Mouse (Mus musculus) kidney, postnatal 0 days (tissue): ENCODE data around the gene Nudt16. TPM values are rescaled to one million over a fixed set of nuclear protein-coding genes. Genes with fewer than 3 reads are reported as not detected.

Experiments
- ATAC-seq: fragments of 200-750 bp; cut with Nextera tagmentation; replicated peaks from 2 replicates; pipeline ENCODE4 v1.8.0; 2017; ENCODE audit warnings: low read depth, moderate number of reproducible peaks, moderate TSS enrichment, moderate library complexity; ENCODE audit not compliant: low FRiP score
- DNase-seq: peaks from one replicate; pipeline ENCODE4 v3.0.0-alpha.2; 2016; ENCODE audit warnings: low spot score
- H3K27ac ChIP-seq: fragments of 300-500 bp; sonication (generic); 2 replicates; pipeline ENCODE4 v1.5.1; 2014; ENCODE audit warnings: mild to moderate bottlenecking
- H3K27me3 ChIP-seq: fragments of 300-500 bp; sonication (generic); 2 replicates; pipeline ENCODE4 v1.6.1; 2014; ENCODE audit warnings: low read length, mixed read lengths; ENCODE audit not compliant: insufficient read depth
- H3K36me3 ChIP-seq: fragments of 300-500 bp; sonication (generic); 2 replicates; pipeline ENCODE4 v1.6.1; 2014; ENCODE audit warnings: low read length, mixed read lengths; ENCODE audit not compliant: insufficient read depth
- H3K4me1 ChIP-seq: fragments of 300-500 bp; sonication (generic); replicated peaks from 2 replicates; pipeline ENCODE4 v1.6.1; 2014; ENCODE audit warnings: antibody characterized with exemption, low read length, mixed read lengths; ENCODE audit not compliant: insufficient read depth
- H3K4me2 ChIP-seq: fragments of 300-500 bp; sonication (generic); 2 replicates; pipeline ENCODE4 v1.6.1; 2014; ENCODE audit warnings: mild to moderate bottlenecking, low read length, moderate library complexity, mixed read lengths
- H3K4me3 ChIP-seq: fragments of 300-500 bp; sonication (generic); replicated peaks from 2 replicates; pipeline ENCODE4 v1.5.1; 2014; ENCODE audit warnings: low read depth, low read length
- H3K9ac ChIP-seq: fragments of 300-500 bp; sonication (generic); 2 replicates; pipeline ENCODE4 v1.6.1; 2014; ENCODE audit warnings: low read depth, low read length
- H3K9me3 ChIP-seq: fragments of 300-500 bp; sonication (generic); replicated peaks from 2 replicates; pipeline ENCODE4 v1.6.1; 2016; ENCODE audit warnings: low read length, inconsistent platforms, mixed read lengths
- CTCF ChIP-seq: IDR thresholded peaks from 2 replicates; pipeline ENCODE4 v1.5.1; 2016; ENCODE audit warnings: antibody characterized with exemption, low read depth, mild to moderate bottlenecking, moderate library complexity
- WGBS: fragments of 180-500 bp; shearing (Covaris S2); extraction: QIAGEN DNeasy Blood & Tissue Kit; methylation state at CpG from one replicate; pipeline ENCODE4 v1.1.7; 2014; 5-methylcytosine and 5-hydroxymethylcytosine counted together
- polyA plus RNA-seq: library from polyadenylated mRNA; unstranded; fragments of >200 nt; fragmentation: Nextera tagmentation; extraction: Ambion mirVana; gene quantifications from 2 replicates; pipeline ENCODE4 v1.2.1, GENCODE M21; 2015

The Nudt16 gene
- polyA plus RNA-seq, 1 experiment from 2014 or later: 14.1 TPM

DNA sequence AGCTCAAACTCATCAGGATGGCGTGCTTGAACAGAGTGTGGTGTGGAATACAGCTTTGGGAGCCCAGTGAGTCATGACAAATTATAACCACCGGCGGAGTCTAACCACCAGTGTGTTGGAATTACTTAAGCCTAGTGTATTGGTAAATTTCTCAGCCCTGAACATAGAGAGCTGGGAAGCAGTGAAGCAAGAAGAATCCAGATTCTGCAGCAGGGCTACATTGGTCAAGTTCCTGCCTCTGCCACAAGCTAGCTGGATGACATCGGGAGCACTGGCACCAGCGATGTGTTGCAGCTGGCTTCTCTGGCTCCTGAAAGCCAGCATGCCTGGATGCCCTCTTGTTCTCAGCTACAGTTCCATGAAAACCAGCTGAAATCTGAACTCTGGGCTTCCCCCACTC is 27.7 kb downstream of the Nudt16 start:
- peak; percentile 4 for DNase-seq
- Histone ChIP-seq H3K4me3 (no peak overlapping the region), H3K4me1 (no peaks in the 10 kb centered on the region), H3K9ac (no peak overlapping the region), H3K36me3 (no peaks in the 10 kb centered on the region), H3K27ac (no peak overlapping the region), H3K9me3 (no peaks in the 10 kb centered on the region), H3K27me3 (no peaks in the 10 kb centered on the region), H3K4me2 (no peak overlapping the region)
- WGBS: 39% methylated on average over 5 of the region's 5 CpGs
- ATAC-seq: 0 out of 2 replicates have a peak, but pooled peaks have one; percentile 52
- TF ChIP-seq CTCF: no peak

GRCm38 (mm10) chr9:105101911-105102310 is 29.7 kb downstream of the Nudt16 start:
- DNase-seq (no peak), ATAC-seq (no peak)
- no peak overlapping the region for H3K4me3 ChIP-seq
- H3K4me2 ChIP-seq: no peak overlapping the region
- no peak overlapping the region for H3K27ac ChIP-seq
- no peaks in the 10 kb centered on the region for H3K9me3 ChIP-seq
- H3K36me3 ChIP-seq: no peaks in the 10 kb centered on the region
- 60% methylated on average over 1 of the region's 1 CpGs for WGBS
- no peak for TF ChIP-seq CTCF
- no peak overlapping the region for H3K9ac ChIP-seq
- no peaks in the 10 kb centered on the region for H3K27me3 ChIP-seq
- H3K4me1 ChIP-seq: no peaks in the 10 kb centered on the region

GRCm38 (mm10) chr9:105100807-105101570 is 30.6 kb downstream of the Nudt16 start:
- Histone ChIP-seq H3K36me3 (no peaks in the 10 kb centered on the region), H3K4me1 (no peaks in the 10 kb centered on the region), H3K9ac (no peak overlapping the region), H3K4me3 (no peak overlapping the region), H3K27ac (no peak overlapping the region), H3K9me3 (no peaks in the 10 kb centered on the region), H3K4me2 (no peak overlapping the region), H3K27me3 (no peaks in the 10 kb centered on the region)
- whole genome bisulfite sequencing: 22% methylated on average over 15 of the region's 15 CpGs
- no peak for DNase-seq
- TF ChIP-seq CTCF: no peak
- ATAC-seq: no peak

- Histone ChIP-seq H3K36me3 (peaks cover 17% of the 10 kb centered on the region; the same call in 1 of the 2 replicates), H3K4me3 (no peak overlapping the region), H3K27ac (no peak overlapping the region), H3K4me2 (no peak overlapping the region), H3K27me3 (no peaks in the 10 kb centered on the region), H3K9me3 (no peaks in the 10 kb centered on the region), H3K9ac (no peak overlapping the region), H3K4me1 (no peaks in the 10 kb centered on the region)
- no peak for DNase-seq
- WGBS: 94% methylated on average over 3 of the region's 3 CpGs
- no peak for TF ChIP-seq CTCF
- no peak for ATAC-seq
These were observed 51.4 kb downstream of the Nudt16 start for GRCm38 (mm10) chr9:105080246-105080645.

Other genes starting within 250 kb of the Nudt16 start
- 108 and 109 TPM in 2 replicates for gene Mrpl3, start 78.6 kb downstream of the Nudt16 start, polyA plus RNA-seq
- gene 1700080E11Rik, start 13.3 kb upstream of the Nudt16 start, polyA plus RNA-seq: not detected in 2 replicates